Mouse (Mus musculus) heart, embryonic 16.5 days (tissue): ENCODE measurements at regions not wholly inside any gene's neighbourhood (a gene's known extent, or its start where the extent isn't known, plus 50 kb on each side); places are given as distances from the start of the nearest gene placed in this dataset.

ENCODE experiments used
- ATAC-seq: fragments of 200-750 bp; cut with Nextera tagmentation; replicated peaks from 2 replicates; pipeline ENCODE4 v1.8.0; 2017; ENCODE audit warnings: moderate number of reproducible peaks; ENCODE audit not compliant: insufficient read depth, low FRiP score; ENCODE audit errors: extremely low read depth
- H3K27ac ChIP-seq: fragments of 300-500 bp; sonication (generic); 2 replicates; pipeline ENCODE4 v1.5.1; 2014; ENCODE audit warnings: mild to moderate bottlenecking, low read length, control low read depth, moderate library complexity
- H3K27me3 ChIP-seq: fragments of 300-500 bp; sonication (generic); 2 replicates; pipeline ENCODE4 v1.6.1; 2014; ENCODE audit warnings: low read length, mixed read lengths; ENCODE audit not compliant: control insufficient read depth, insufficient read depth
- H3K36me3 ChIP-seq: fragments of 300-500 bp; sonication (generic); 2 replicates; pipeline ENCODE4 v1.6.1; 2014; ENCODE audit not compliant: control insufficient read depth, insufficient read depth
- H3K4me1 ChIP-seq: fragments of 300-500 bp; sonication (generic); 2 replicates; pipeline ENCODE4 v1.6.1; 2014; ENCODE audit warnings: low read length, mixed read lengths; ENCODE audit not compliant: control insufficient read depth, insufficient read depth
- H3K4me2 ChIP-seq: fragments of 300-500 bp; sonication (generic); 2 replicates; pipeline ENCODE4 v1.6.1; 2014; ENCODE audit warnings: low read depth, mild to moderate bottlenecking, control low read depth, low read length
- H3K4me3 ChIP-seq: fragments of 300-500 bp; sonication (generic); 2 replicates; pipeline ENCODE4 v1.5.1; 2014; ENCODE audit warnings: mild to moderate bottlenecking, control low read depth, low read length
- H3K9ac ChIP-seq: fragments of 300-500 bp; sonication (generic); 2 replicates; pipeline ENCODE4 v1.6.1; 2014; ENCODE audit warnings: low read length, control low read depth
- H3K9me3 ChIP-seq: fragments of 300-500 bp; sonication (generic); replicated peaks from 2 replicates; pipeline ENCODE4 v1.6.1; 2016; ENCODE audit warnings: low read length; ENCODE audit not compliant: control insufficient read depth
- WGBS: fragments of 180-500 bp; shearing (Covaris S2); extraction: QIAGEN DNeasy Blood & Tissue Kit; methylation state at CpG from one replicate; pipeline ENCODE4 v1.1.7; 2014; 5-methylcytosine and 5-hydroxymethylcytosine counted together

GRCm38 (mm10) chr1:108592720-108593422 is 1003.1 kb downstream of the Serpinb8 start:
- no peak overlapping the region for H3K9ac ChIP-seq
- 83% methylated on average over 3 of the region's 3 CpGs for WGBS
- no peak overlapping the region for H3K27ac ChIP-seq
- no peak overlapping the region for H3K4me3 ChIP-seq
- H3K4me2 ChIP-seq, result no peak overlapping the region
- H3K36me3 ChIP-seq, result no peaks in the 10 kb centered on the region
- no peaks in the 10 kb centered on the region for H3K4me1 ChIP-seq
- no peaks in the 10 kb centered on the region for H3K27me3 ChIP-seq
- ATAC-seq, result no peak
- peaks cover 3% of the 10 kb centered on the region; the same call in 1 of the 2 replicates for H3K9me3 ChIP-seq

GRCm38 (mm10) chr1:108597129-108597528 is 1007.3 kb downstream of the Serpinb8 start:
- ATAC-seq, result no peak
- 88% methylated on average over 11 of the region's 11 CpGs for WGBS
- H3K9ac ChIP-seq, result no peak overlapping the region

More at GRCm38 (mm10) chr1:108597129-108597528, 1007.3 kb downstream of the Serpinb8 start:
- no peak overlapping the region for H3K4me3 ChIP-seq
- no peak overlapping the region for H3K4me2 ChIP-seq
- H3K4me1 ChIP-seq, result no peaks in the 10 kb centered on the region
- peaks cover 3% of the 10 kb centered on the region; the same call in 1 of the 2 replicates for H3K9me3 ChIP-seq
- H3K27me3 ChIP-seq, result no peaks in the 10 kb centered on the region
- no peak overlapping the region for H3K27ac ChIP-seq
- H3K36me3 ChIP-seq, result no peaks in the 10 kb centered on the region
